10 mouse cellular contexts compared by ENCODE assay signal in the genomic region with DNA sequence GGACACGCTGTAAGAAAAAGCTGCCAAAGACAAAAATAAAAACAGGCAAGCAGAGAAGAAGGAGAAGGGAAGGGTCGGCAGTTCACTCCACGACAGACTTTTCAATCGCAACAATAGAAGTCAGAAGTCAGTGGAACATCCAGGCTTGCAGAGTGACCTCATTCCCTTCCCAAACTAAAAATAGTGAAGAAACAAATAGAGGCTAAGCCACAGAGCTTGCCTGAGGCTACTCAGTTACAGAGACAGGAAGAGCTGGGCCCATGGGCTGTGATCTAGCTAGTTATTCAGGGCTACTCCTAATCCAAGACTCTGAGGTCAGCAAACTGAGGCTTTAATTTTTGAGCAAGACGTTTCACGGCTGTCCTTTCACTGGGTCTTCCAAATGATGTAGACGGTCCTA.
A peak's percentile ranks its signal among the peaks of the same experiment; 100 is the strongest.
DNase-seq lines count a peak whose midpoint lies in the region; ATAC-seq and TF ChIP-seq lines count a peak whose summit lies in the region.
"Had no signal": no experiment of that assay in that cellular context is flagged by ENCODE, and none has a peak within 500 bp of the region (broad histone marks: within the 10 kb centered on the region; RNA-seq: fewer than 3 reads in every experiment).

No protein-coding gene starts in this region.

- no peak overlapping the region for H3K9ac ChIP-seq in lung, embryonic 14.5 days
- no peak overlapping the region for H3K9ac ChIP-seq in heart, postnatal 0 days (replicated peaks; ENCODE audit: low read depth, low read length)
- H3K9ac ChIP-seq: limb, embryonic 13.5 days had no signal

- no peak overlapping the region for H3K27ac ChIP-seq in lung, embryonic 14.5 days (ENCODE audit: low read depth)
- H3K27ac ChIP-seq in heart, postnatal 0 days (ENCODE audit: low read depth): peak overlapping the region; percentile 41; the same call in 1 of the 2 replicates
- no peak overlapping the region for H3K27ac ChIP-seq in midbrain, embryonic 10.5 days (replicated peaks)
- H3K27ac ChIP-seq: limb, embryonic 13.5 days had no signal

- no peak for TF ChIP-seq EP300 in heart, postnatal 0 days (IDR thresholded peaks at IDR 0.05; ENCODE audit: low read depth)

- peak; percentile 42 for DNase-seq in gastrocnemius, postnatal 25 days
- no peak for DNase-seq in gastrocnemius, postnatal 14 days
- DNase-seq in lung, embryonic 14.5 days: peak; percentile 31
- no peak for DNase-seq in lung, postnatal 4 days
- DNase-seq in heart, postnatal 0 days (ENCODE audit: low spot score): peak; percentile 38
- no peak for DNase-seq in adrenal gland, adult 18-20 months (ENCODE audit: low spot score in 2 of 2)
- no peak for DNase-seq in midbrain, embryonic 10.5 days (ENCODE audit: low spot score)
- DNase-seq in cerebellum, adult 9-10 months: no peak

- 67% methylated on average over 7 of the region's 7 CpGs for WGBS in lung, embryonic 14.5 days
- WGBS in heart, postnatal 0 days: 57% methylated on average over 7 of the region's 7 CpGs
- 84% methylated on average over 7 of the region's 7 CpGs for WGBS in midbrain, embryonic 10.5 days

- intact Hi-C loops in gastrocnemius, postnatal 14 days (cut with DNase I; ENCODE audit: low total_unique reads): no loop called here

- TF ChIP-seq CTCF in lung, embryonic 14.5 days (IDR thresholded peaks at IDR 0.05; ENCODE audit: low read depth): no peak
- no peak for TF ChIP-seq CTCF in heart, postnatal 0 days (IDR thresholded peaks at IDR 0.05; ENCODE audit: low read depth)

- ATAC-seq in lung, embryonic 14.5 days (ENCODE audit: insufficient read depth): no peak
- ATAC-seq in heart, postnatal 0 days (ENCODE audit: insufficient read depth, low read depth): no peak

- peaks cover 6% of the 10 kb centered on the region; the same call in 1 of the 2 replicates for H3K4me1 ChIP-seq in lung, embryonic 14.5 days (ENCODE audit: insufficient read depth)
- peaks cover 15% of the 10 kb centered on the region; the same call in 1 of the 2 replicates for H3K4me1 ChIP-seq in heart, postnatal 0 days (ENCODE audit: control insufficient read depth, insufficient read depth)
- H3K4me1 ChIP-seq in midbrain, embryonic 10.5 days: peaks cover 14% of the 10 kb centered on the region

- no peaks in the 10 kb centered on the region for H3K27me3 ChIP-seq in lung, embryonic 14.5 days (ENCODE audit: insufficient read depth, low read length)
- H3K27me3 ChIP-seq in heart, postnatal 0 days (ENCODE audit: control insufficient read depth, insufficient read depth, low read length): no peaks in the 10 kb centered on the region
- no peaks in the 10 kb centered on the region for H3K27me3 ChIP-seq in midbrain, embryonic 10.5 days (ENCODE audit: low read depth, poor library complexity, severe bottlenecking)
- H3K27me3 ChIP-seq: limb, embryonic 13.5 days; megakaryocyte, embryonic 14.5 days had no signal

- no peak overlapping the region for H3K4me3 ChIP-seq in lung, embryonic 14.5 days (ENCODE audit: low read depth, low read length)
- no peak overlapping the region for H3K4me3 ChIP-seq in heart, postnatal 0 days (ENCODE audit: low read depth, low read length)
- H3K4me3 ChIP-seq in midbrain, embryonic 10.5 days: no peak overlapping the region
- H3K4me3 ChIP-seq: limb, embryonic 13.5 days had no signal

- no peak overlapping the region for H3K4me2 ChIP-seq in lung, embryonic 14.5 days
- no peak overlapping the region for H3K4me2 ChIP-seq in heart, postnatal 0 days (ENCODE audit: low read depth, low read length)
- H3K4me2 ChIP-seq: limb, embryonic 13.5 days had no signal

- no peaks in the 10 kb centered on the region for H3K36me3 ChIP-seq in lung, embryonic 14.5 days (ENCODE audit: insufficient read depth)
- no peaks in the 10 kb centered on the region for H3K36me3 ChIP-seq in heart, postnatal 0 days (replicated peaks; ENCODE audit: control insufficient read depth, insufficient read depth, low read length)
- H3K36me3 ChIP-seq in midbrain, embryonic 10.5 days: no peaks in the 10 kb centered on the region
- H3K36me3 ChIP-seq: limb, embryonic 13.5 days had no signal

- H3K9me3 ChIP-seq in lung, embryonic 14.5 days (ENCODE audit: low read depth, low read length): no peaks in the 10 kb centered on the region
- no peaks in the 10 kb centered on the region for H3K9me3 ChIP-seq in heart, postnatal 0 days (replicated peaks; ENCODE audit: control insufficient read depth, low read length)
- H3K9me3 ChIP-seq in midbrain, embryonic 10.5 days (replicated peaks): no peaks in the 10 kb centered on the region
- H3K9me3 ChIP-seq: limb, embryonic 13.5 days; megakaryocyte, embryonic 14.5 days had no signal

Comparison
In these comparisons a context has a peak if more than half of its experiments do, and no peak if none do; other contexts are left out.
1. DNase-seq: peak in gastrocnemius, postnatal 25 days (single experiment), lung, embryonic 14.5 days (single experiment) and heart, postnatal 0 days (single experiment); none in gastrocnemius, postnatal 14 days (single experiment), lung, postnatal 4 days (0 of 2), adrenal gland, adult 18-20 months (0 of 2), midbrain, embryonic 10.5 days (single experiment) and cerebellum, adult 9-10 months (single experiment).